Mouse (Mus musculus) kidney, embryonic 16.5 days (tissue): ENCODE data around the gene Gstm4. TPM values are rescaled to one million over a fixed set of nuclear protein-coding genes. Genes with fewer than 3 reads are reported as not detected.
A peak's percentile ranks its signal among the peaks of the same experiment; 100 is the strongest.

Experiments
- ATAC-seq: fragments of 200-750 bp; cut with Nextera tagmentation; 2 replicates; pipeline ENCODE4 v1.8.0; 2017; ENCODE audit warnings: moderate TSS enrichment; ENCODE audit not compliant: low FRiP score, low TSS enrichment
- H3K27ac ChIP-seq: fragments of 300-500 bp; sonication (generic); 2 replicates; pipeline ENCODE4 v1.5.1; 2014; ENCODE audit warnings: low read length
- H3K27me3 ChIP-seq: fragments of 300-500 bp; sonication (generic); 2 replicates; pipeline ENCODE4 v1.6.1; 2014; ENCODE audit warnings: low read length, control low read depth, mixed read lengths; ENCODE audit not compliant: insufficient read depth
- H3K36me3 ChIP-seq: fragments of 300-500 bp; sonication (generic); 2 replicates; pipeline ENCODE4 v1.6.1; 2014; ENCODE audit warnings: low read length, control low read depth, mixed read lengths; ENCODE audit not compliant: insufficient read depth
- H3K4me1 ChIP-seq: fragments of 300-500 bp; sonication (generic); 2 replicates; pipeline ENCODE4 v1.6.1; 2014; ENCODE audit warnings: low read length, control low read depth, mixed read lengths; ENCODE audit not compliant: insufficient read depth
- H3K4me2 ChIP-seq: fragments of 300-500 bp; sonication (generic); replicated peaks from 2 replicates; pipeline ENCODE4 v1.6.1; 2014; ENCODE audit warnings: low read depth, low read length
- H3K4me3 ChIP-seq: fragments of 300-500 bp; sonication (generic); 2 replicates; pipeline ENCODE4 v1.5.1; 2014; ENCODE audit warnings: mild to moderate bottlenecking, low read length
- H3K9ac ChIP-seq: fragments of 300-500 bp; sonication (generic); replicated peaks from 2 replicates; pipeline ENCODE4 v1.6.1; 2014; ENCODE audit warnings: low read length
- H3K9me3 ChIP-seq: fragments of 300-500 bp; sonication (generic); 2 replicates; pipeline ENCODE4 v1.6.1; 2016; ENCODE audit warnings: low read length, control low read depth
- WGBS: fragments of 180-500 bp; shearing (Covaris S2); extraction: QIAGEN DNeasy Blood & Tissue Kit; methylation state at CpG from one replicate; pipeline ENCODE4 v1.1.7; 2014; 5-methylcytosine and 5-hydroxymethylcytosine counted together
- polyA plus RNA-seq: library from polyadenylated mRNA; unstranded; fragments of >200 nt; fragmentation: Nextera tagmentation; extraction: Ambion mirVana; gene quantifications from 2 replicates; pipeline ENCODE4 v1.2.1, GENCODE M21; 2015

Gstm4 gene
- polyA plus RNA-seq, 1 experiment from 2014 or later = 20.4 TPM

DNA sequence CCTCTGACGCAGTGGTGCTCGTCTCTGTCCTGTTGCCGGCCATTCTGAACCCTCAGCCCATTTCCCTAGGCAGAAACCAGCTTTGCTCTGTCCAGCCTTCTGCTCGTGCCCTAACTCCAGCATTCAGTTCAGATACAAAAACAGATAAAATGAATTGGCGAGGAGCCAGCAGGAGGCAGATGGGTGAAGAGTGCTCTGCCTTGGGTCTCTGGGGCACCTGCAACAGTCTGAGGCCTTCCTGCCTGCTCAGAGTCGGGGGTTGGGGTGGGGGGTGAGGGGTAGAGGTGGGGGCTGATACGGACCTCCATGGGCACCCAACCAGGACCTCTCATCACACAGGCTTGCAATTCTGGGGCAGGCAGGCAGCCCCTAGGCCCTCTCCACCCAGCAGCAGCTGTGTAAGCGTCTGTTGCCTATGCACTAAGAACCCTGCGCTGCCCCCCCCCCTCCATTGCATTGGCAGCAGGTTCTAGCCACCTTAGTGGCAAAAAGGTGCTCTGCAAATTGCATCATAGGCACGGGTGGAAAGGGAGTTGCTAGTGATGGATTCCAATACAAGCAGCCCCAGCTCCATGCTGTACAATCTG lies 28.4 kb upstream of the Gstm4 start:
- 70% methylated on average over 10 of the region's 10 CpGs for WGBS
- no peak overlapping the region for H3K4me3 ChIP-seq
- H3K4me1 ChIP-seq = no peaks in the 10 kb centered on the region
- H3K27ac ChIP-seq = no peak overlapping the region
- no peak for ATAC-seq
- no peaks in the 10 kb centered on the region for H3K9me3 ChIP-seq
- H3K9ac ChIP-seq = no peak overlapping the region
- no peak overlapping the region for H3K4me2 ChIP-seq
- peaks cover 38% of the 10 kb centered on the region for H3K36me3 ChIP-seq
- H3K27me3 ChIP-seq = no peaks in the 10 kb centered on the region

GRCm38 (mm10) chr3:108070295-108071293 lies 25.9 kb upstream of the Gstm4 start:
- ATAC-seq = peak; percentile 16; the same call in 1 of the 2 replicates
- H3K4me1 ChIP-seq = no peaks in the 10 kb centered on the region
- WGBS = 64% methylated on average over 10 of the region's 10 CpGs
- no peak overlapping the region for H3K9ac ChIP-seq
- H3K27ac ChIP-seq = no peak overlapping the region
- no peaks in the 10 kb centered on the region for H3K9me3 ChIP-seq
- no peak overlapping the region for H3K4me3 ChIP-seq
- H3K36me3 ChIP-seq = peaks cover 15% of the 10 kb centered on the region
- no peaks in the 10 kb centered on the region for H3K27me3 ChIP-seq
- no peak overlapping the region for H3K4me2 ChIP-seq

DNA sequence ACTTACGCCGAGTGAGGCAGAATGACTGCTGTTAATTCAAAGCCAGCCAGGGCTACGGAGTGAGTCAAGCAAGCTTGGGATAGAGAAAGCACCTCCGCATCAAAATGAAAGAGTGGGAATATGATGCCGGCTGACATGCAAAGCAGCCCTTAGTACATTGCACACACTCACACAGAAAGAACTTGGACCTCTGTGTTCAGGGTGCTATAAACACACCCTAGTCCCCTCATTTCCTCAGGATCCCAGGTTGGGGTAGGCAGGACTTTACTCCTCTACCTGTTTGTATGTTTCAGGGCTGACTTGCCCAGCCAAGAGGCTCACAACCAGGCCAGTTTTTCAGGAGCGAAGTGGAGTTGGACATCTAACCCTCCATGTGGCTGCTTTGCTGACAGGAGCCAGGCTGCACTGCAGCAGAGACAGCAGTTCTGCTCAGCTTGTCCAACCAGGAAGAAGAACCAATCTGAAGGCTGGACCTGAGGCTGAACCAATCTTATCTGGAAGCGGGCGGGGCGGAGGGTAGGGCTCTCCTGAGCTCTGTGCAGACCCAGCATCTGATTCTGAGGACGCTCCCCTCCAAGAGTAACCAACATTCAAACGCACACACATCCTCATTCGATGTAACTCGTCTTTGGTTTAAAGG lies 24.7 kb upstream of the Gstm4 start:
- Histone ChIP-seq H3K4me3 (no peak overlapping the region), H3K36me3 (peaks cover 3% of the 10 kb centered on the region; the same call in 1 of the 2 replicates), H3K4me2 (no peak overlapping the region), H3K9me3 (no peaks in the 10 kb centered on the region), H3K4me1 (no peaks in the 10 kb centered on the region), H3K27me3 (no peaks in the 10 kb centered on the region), H3K9ac (no peak overlapping the region), H3K27ac (peak overlapping the region; percentile 59; the same call in 1 of the 2 replicates)
- WGBS = 58% methylated on average over 13 of the region's 13 CpGs
- 0 out of 2 replicates have a peak, but pooled peaks have one; percentile 27 for ATAC-seq

DNA sequence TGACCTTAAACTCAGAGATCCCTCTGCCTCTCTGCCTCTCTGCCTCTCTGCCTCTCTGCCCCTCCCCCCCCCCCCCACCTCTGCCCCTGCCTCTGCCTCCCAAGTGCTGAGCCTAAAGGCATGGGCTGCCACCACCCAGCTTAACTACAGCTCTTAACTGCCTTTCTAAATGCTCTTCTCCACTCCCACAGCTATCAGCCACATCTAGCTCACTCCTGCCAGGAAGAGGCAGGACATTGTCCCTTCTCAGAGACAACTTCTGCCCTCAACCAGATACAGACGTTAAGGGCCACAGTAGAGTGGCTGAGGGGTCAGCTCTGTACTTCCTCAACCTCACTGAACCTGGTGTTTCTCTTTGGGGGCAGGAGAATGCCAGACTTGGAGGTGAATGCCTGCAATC lies 24.1 kb upstream of the Gstm4 start:
- H3K27me3 ChIP-seq = no peaks in the 10 kb centered on the region

DNA sequence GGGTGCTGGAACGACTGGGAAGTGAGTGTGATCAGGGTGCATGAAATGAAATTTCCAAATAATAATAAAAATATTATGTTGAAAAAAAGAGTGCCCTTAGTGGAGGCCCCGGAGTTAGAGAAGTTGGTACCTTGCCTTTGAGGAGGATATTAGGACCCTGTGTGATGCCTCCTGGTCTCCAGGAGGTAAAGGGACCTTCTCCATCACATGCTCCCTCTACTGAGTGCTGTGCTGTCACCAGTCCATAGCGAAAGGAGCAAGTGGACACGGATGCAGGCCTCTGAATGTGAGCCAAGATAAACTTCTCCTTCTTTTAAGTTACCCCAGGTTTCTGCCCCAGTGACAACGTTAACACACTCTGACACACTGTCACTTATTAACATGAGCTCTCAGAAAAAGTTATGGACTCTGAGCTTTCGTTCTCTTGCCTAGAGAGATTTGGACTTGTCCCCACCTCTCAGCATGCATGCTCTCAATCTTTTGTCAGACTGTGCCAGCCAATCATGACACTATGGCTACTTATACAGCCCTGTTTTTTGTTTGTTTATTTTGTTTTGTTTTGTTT lies 22.8 kb upstream of the Gstm4 start:
- no peaks in the 10 kb centered on the region for H3K9me3 ChIP-seq
- H3K4me3 ChIP-seq = no peak overlapping the region
- WGBS = 35% methylated on average over 6 of the region's 6 CpGs
- peak; percentile 52; the same call in 1 of the 2 replicates for ATAC-seq
- no peak overlapping the region for H3K27ac ChIP-seq
- H3K9ac ChIP-seq = no peak overlapping the region
- no peaks in the 10 kb centered on the region for H3K27me3 ChIP-seq
- H3K4me2 ChIP-seq = no peak overlapping the region
- no peaks in the 10 kb centered on the region for H3K36me3 ChIP-seq
- H3K4me1 ChIP-seq = no peaks in the 10 kb centered on the region

More for the DNA sequence above, 24.1 kb upstream of the Gstm4 start:
- no peaks in the 10 kb centered on the region for H3K9me3 ChIP-seq
- ATAC-seq = no peak
- peak overlapping the region; percentile 59; the same call in 1 of the 2 replicates for H3K27ac ChIP-seq
- H3K4me1 ChIP-seq = no peaks in the 10 kb centered on the region
- 4% methylated on average over 1 of the region's 1 CpGs for WGBS
- H3K36me3 ChIP-seq = no peaks in the 10 kb centered on the region
- H3K9ac ChIP-seq = no peak overlapping the region
- H3K4me3 ChIP-seq = no peak overlapping the region
- H3K4me2 ChIP-seq = no peak overlapping the region

GRCm38 (mm10) chr3:108065551-108065950 lies 20.9 kb upstream of the Gstm4 start:
- Histone ChIP-seq H3K27me3 (no peaks in the 10 kb centered on the region), H3K4me1 (no peaks in the 10 kb centered on the region), H3K36me3 (no peaks in the 10 kb centered on the region), H3K4me3 (no peak overlapping the region), H3K27ac (no peak overlapping the region), H3K9me3 (no peaks in the 10 kb centered on the region), H3K4me2 (no peak overlapping the region), H3K9ac (no peak overlapping the region)
- no peak for ATAC-seq
- WGBS = 83% methylated on average over 9 of the region's 9 CpGs

- no peak overlapping the region for H3K4me2 ChIP-seq
- H3K36me3 ChIP-seq = no peaks in the 10 kb centered on the region
- H3K27ac ChIP-seq = no peak overlapping the region
- no peak for ATAC-seq
- H3K27me3 ChIP-seq = no peaks in the 10 kb centered on the region
- H3K4me1 ChIP-seq = no peaks in the 10 kb centered on the region
- H3K4me3 ChIP-seq = no peak overlapping the region
- H3K9ac ChIP-seq = no peak overlapping the region
- 76% methylated on average over 4 of the region's 4 CpGs for WGBS
- no peaks in the 10 kb centered on the region for H3K9me3 ChIP-seq
These were observed 20.0 kb upstream of the Gstm4 start for GRCm38 (mm10) chr3:108064672-108065071.

DNA sequence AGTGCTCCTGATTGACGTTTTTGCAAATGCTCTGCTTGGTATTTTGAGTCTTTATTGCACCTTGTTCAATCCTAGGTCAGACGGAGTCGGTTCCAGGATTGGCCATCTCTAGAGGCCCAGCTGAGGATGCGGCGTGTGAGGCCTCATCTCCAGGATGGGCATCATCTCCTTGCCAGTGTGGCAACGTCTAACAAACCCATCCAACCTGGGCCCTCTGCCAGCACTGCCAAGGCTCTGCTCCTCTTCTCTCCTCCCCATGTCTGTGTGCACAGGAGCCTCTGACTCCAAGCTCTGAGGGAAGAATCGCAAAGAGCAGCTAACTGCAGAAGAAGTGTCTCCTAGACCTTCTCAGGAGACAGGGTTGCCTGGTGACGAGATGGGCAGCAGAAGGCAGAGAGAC lies 18.0 kb upstream of the Gstm4 start:
- Histone ChIP-seq H3K4me2 (no peak overlapping the region), H3K4me1 (no peaks in the 10 kb centered on the region), H3K4me3 (no peak overlapping the region), H3K27ac (no peak overlapping the region), H3K9me3 (no peaks in the 10 kb centered on the region), H3K27me3 (no peaks in the 10 kb centered on the region), H3K9ac (no peak overlapping the region), H3K36me3 (no peaks in the 10 kb centered on the region)
- 83% methylated on average over 8 of the region's 8 CpGs for WGBS
- ATAC-seq = no peak

DNA sequence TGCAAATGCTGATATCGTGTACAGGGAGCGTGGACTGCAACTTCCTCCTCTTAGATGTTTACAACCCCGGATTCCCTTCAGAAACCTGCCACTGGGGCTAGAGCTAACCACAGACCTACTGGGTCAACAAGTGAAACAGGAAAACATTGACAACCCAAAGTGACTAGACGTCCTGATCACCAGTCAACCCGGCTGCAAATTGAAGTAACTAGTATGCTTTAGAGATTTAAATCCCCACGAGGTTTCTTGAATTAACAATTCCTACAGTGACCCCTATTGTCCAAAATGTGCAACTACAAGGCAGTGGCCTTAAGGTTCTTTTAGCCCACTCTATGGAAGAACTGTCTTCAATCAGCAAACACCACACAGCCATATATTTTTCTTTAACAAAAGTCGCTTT lies 16.7 kb upstream of the Gstm4 start:
- H3K27ac ChIP-seq = no peak overlapping the region
- no peaks in the 10 kb centered on the region for H3K4me1 ChIP-seq
- H3K4me2 ChIP-seq = peak overlapping the region; percentile 50
- WGBS = 15% methylated on average over 7 of the region's 7 CpGs
- ATAC-seq = no peak
- H3K27me3 ChIP-seq = no peaks in the 10 kb centered on the region
- no peaks in the 10 kb centered on the region for H3K9me3 ChIP-seq
- no peak overlapping the region; the same call in 1 of the 2 replicates for H3K9ac ChIP-seq
- H3K36me3 ChIP-seq = no peaks in the 10 kb centered on the region
- peak overlapping the region; percentile 8 for H3K4me3 ChIP-seq
